Mouse (Mus musculus): ENCODE data around the gene Cdh4.

DNA sequence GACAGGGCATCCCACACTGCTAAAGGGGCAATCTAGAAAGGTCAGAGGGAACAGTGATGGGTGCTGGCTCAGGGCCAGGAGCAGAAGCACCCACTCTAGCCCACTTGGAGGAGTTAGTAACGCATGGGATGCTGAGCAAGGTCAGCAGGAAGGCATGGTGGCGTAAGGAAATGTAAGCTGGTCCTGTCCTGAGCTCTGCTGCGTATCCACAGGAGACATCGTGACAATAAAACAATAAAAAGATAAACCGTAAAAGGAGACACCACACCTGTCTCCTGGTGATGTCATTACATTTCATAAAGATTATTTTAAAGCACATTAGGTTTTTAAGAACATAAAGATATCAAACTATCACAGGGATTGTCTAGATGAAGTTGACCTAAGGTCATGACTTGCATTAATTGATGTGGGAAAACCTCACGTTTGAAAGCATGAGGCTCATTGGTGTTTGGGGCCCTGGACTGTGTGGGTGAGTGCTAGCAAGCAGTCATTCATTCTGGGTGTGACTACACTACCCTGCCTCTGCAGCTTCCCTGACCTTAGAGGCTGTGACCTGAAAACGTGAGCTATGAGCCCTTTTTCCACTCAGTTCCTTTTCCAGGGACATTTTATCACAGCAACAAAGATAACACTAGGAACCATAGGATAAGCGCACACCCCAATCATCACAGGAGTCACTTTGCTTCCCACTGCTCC is 31.2 kb upstream of the Cdh4 start:
- TF ChIP-seq CTCF (IDR thresholded peaks at IDR 0.05; ENCODE audit: control insufficient read depth, insufficient read depth, insufficient replicate concordance, low read depth, low read length) = no peak
- no peak for TF ChIP-seq POLR2A (IDR thresholded peaks at IDR 0.05; ENCODE audit: control insufficient read depth, low read depth, low read length)

All from testis, adult 2 months (tissue).